Mouse (Mus musculus): ENCODE measurements around the gene Babam1.

DNA sequence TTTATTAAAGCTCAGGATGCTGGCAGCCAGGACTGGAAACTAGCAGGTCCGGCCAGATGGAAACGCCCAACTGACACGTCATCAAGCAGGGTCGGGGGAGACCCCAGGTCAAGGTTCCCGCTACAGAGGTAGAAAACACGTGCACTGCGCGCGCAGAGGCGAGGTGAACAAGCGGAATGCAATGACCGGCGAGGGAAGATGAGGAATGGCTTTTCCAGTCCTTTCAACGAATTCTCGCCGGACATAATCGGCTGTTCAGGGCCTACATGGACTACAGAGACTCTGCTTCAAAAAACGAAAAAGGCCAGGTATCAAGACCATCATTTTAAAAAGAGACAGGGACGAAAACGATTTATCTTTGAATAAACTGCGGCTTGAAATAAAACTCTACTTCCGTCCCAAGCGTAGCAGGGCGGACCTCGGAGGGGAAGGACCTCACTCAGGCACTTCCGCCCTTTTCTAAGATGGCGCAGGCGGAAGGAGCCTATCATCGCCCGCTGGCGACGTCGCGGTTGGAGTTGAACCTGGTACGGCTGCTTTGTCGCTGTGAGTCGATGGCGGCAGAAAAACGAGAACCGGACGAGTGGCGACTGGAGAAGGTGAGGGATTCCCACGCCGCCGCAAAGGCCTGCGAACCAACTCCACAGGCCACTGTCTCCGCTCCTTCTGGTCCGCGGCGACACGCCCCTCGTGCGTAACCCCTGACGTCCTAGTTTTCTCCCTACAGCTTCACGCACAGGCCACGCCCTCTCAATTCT lies 29.7 kb upstream of the Babam1 start, which contains the start of gene Use1:
- TF ChIP-seq CTCF (IDR thresholded peaks at IDR 0.05; ENCODE audit: insufficient read depth, low read depth, low read length) (no peak), POLR2A (IDR thresholded peaks at IDR 0.05; ENCODE audit: insufficient read depth, low read depth, low read length) (peak; percentile 81; the same call in 1 of the 2 replicates)
